Mouse (Mus musculus) embryonic fibroblast, embryonic 13.5 days (primary cell): ENCODE data around the gene Clk1.

Experiments used
- CTCF ChIP-seq: IDR thresholded peaks from 2 replicates; pipeline ENCODE4 v1.5.1; 2011; ENCODE audit warnings: mild to moderate bottlenecking, control low read depth, low read length, moderate library complexity, borderline replicate concordance; ENCODE audit not compliant: insufficient read depth
- POLR2A ChIP-seq: IDR thresholded peaks from 2 replicates; pipeline ENCODE4 v1.6.1; 2011; ENCODE audit warnings: low read depth, mild to moderate bottlenecking, control low read depth, low read length, moderate library complexity

DNA sequence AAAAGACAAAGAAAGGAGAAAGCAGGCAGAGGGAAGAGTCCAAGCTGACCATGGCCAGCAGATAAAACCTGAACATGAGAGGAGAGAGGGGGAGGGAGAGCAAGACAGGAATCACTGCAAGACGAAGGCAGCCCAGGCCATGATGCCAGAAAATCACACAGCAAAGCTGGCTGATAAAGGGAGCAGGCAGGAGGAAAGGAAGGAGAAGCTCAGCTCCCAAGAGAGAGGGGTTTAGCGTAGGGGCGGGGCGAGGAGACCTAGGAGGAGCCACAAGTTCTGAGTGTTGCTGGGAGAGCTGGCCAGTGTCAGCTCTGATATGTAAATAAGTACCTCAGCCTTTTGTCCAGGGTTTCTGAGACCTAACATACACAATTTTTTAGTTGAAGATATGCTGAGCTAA lies 61.6 kb downstream of the Clk1 start:
- TF ChIP-seq CTCF (no peak), POLR2A (no peak)
